Mouse (Mus musculus) liver, postnatal 0 days (tissue): ENCODE measurements around the gene Dhdds.
A peak's percentile ranks its signal among the peaks of the same experiment; 100 is the strongest.

Source experiments
- CTCF ChIP-seq: sonication (generic); IDR thresholded peaks from 2 replicates; pipeline ENCODE4 v1.5.1; 2016; ENCODE audit warnings: antibody characterized with exemption, low read depth
- EP300 ChIP-seq: IDR thresholded peaks from 2 replicates; pipeline ENCODE4 v1.6.1; 2016; ENCODE audit warnings: antibody characterized with exemption, low read depth, mild to moderate bottlenecking

DNA sequence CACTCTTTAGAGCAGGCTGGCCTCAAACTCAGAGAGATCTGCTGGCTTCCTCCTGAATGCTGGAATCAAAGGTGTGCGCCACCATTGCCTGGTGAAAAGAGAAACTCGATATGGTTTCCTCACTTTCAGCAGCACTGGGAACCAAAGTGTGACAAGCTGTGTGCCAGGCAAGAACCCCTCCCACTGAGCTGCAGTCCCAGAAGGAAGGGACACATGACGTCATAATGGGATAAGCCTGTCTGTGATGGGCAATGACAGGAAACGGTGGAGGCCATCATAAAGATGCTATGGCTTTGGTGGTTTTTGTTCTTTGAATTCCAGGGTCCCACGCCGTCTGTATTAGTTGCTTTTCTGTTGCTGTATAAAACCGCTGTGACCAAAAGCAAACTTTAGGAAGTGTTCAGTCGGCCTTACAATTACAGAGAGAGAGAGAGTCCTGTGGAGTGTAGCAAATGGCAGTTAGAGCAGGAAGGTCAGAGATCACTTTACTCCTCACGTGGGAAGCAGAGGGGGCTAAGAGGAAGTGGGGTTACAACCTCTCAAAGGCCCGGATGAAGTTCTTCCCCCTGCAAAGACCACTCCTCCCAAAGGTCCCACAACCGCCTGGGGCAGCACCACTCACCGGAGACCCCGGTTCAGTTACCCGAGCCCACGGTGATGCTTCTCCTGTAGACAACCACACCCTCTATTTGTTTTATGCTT lies 72.0 kb downstream of the Dhdds start:
- TF ChIP-seq CTCF (no peak), EP300 (peak; percentile 29; the same call in 1 of the 2 replicates)
